Mouse (Mus musculus): ENCODE measurements at regions not wholly inside any gene's neighbourhood (a gene's known extent, or its start where the extent isn't known, plus 50 kb on each side); places are given as distances from the start of the nearest gene placed in this dataset.

DNA sequence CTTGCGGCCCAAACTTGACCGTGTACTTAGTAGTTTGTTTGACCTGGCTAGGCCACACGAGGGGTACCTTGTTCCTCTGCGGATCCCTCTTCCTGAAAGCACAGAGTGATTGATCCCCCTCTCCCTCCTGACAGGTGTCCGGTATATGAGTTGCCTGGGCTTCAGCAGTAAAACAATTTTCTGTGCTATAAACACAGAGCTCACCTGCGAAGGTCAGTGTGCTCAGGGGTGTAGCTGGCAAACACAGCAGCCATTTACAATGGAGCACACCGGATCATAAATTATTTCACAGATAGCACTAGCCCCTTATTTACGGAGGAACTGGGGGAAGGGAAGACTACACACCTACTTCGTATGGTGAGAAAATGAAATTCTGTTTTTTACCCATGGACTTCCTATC lies 92.5 kb upstream of the Klf4 start:
- TF ChIP-seq ZNF384 (IDR thresholded peaks at IDR 0.05; ENCODE audit: low read depth, low read length) (no peak), CHD2 (IDR thresholded peaks at IDR 0.05; ENCODE audit: low read depth, low read length) (no peak), ZC3H11A (IDR thresholded peaks at IDR 0.05; ENCODE audit: borderline replicate concordance, low read depth, low read length) (no peak), MAFK (IDR thresholded peaks at IDR 0.05; ENCODE audit: insufficient read depth, low read depth, low read length) (no peak)
